Mouse (Mus musculus): Measurements from ENCODE around the gene Cd4.

DNA sequence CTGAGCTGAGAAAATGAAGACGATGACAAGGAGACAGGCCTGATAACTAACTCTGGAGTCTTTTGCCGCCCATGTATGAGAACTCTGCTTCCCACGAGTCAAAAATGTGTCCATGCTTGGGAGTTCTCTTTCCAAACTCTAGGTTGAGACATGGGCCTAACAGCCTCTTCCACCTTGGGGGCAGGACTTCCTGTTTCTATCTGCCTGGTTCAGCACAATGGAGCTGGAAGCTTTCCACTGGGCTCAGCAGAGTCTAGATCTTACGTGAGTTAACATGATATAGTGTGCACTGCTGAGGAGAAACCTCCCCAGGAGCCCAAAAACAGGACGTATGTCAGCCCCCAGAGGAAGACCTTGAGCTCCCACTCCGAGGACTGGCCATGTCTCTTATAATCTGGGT lies 25.2 kb upstream of the Cd4 start:
- TF ChIP-seq CTCF (IDR thresholded peaks at IDR 0.05; ENCODE audit: control insufficient read depth, insufficient read depth, low read length) (no peak), POLR2A (IDR thresholded peaks at IDR 0.05; ENCODE audit: borderline replicate concordance, control insufficient read depth, low read depth, low read length) (no peak)
